Mouse (Mus musculus) retina, postnatal 1 day (tissue): ENCODE results near the gene Gm45234.

ENCODE experiments used
- DNase-seq: peaks from one replicate; pipeline ENCODE4 v3.0.0-alpha.2; 2012

Gene Gm45234

DNA sequence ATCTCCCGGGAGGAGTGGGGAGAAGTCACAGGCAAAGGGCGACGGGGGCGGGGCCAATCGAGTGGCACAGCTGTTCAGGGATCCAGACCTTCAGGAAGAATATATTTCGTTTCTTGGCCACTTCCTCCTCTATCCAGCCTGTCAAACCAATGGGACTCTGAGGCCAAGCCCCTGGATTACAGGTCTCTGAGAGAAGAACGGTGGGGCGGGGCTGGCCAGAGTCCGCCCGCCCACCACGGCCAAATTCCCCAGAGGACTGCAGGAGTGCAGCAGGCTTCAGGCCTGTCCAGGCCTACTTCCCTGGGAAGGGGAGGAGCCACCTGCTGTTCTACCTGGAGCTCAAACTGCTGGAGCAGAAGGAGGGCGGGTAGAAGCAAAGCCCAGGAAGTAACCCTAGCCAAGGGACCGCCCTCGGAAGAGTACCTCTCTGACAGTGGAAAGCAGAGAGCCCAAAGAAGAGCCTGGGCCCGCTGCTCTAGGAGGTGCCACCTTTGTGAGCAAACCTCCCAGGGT is 17.3 kb downstream of the Gm45234 start, which contains the start of gene Ptpn6:
Gene Ptpn6 (minus strand): TSS at position 204 of the 513 bp plus-strand sequence.
- DNase-seq, result no peak

DNA sequence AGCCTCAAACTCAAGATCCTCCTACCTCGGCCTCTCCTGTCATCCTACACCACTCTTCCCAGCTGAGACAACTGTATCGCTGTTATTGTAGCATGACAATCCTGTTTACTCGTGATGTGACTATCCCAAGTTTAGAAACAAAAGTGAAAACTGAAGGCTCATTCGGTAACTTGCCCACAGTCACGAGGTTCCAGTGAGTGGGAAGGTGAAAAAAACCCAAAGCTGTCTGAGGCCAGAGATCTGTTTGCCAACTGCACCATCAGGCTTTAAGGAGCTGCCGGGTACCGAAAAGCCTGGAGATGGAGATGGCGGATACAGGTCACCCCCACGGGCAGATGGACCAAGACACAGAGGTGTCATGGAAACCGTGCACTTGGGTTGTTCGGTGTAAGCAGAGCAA is 18.8 kb downstream of the Gm45234 start:
- no peak for DNase-seq

DNA sequence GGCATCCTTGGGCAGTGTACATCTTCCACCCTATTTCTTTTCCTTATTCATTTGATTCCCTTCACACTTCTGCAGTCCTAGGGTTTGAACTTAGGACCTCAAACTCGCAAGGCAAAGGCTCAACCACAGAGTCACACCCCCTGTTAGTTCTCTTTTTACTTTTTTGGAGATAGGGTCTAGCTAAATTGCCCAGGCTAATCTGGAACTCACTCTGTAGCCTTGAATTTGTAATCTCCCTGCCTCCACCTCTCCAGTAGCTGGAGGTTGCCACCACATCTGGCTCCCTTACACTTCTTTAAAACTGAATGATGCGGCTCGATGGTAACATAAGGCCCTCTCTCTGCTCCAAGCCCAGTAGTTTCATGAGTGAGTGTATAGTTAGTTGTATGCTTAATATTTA is 21.4 kb downstream of the Gm45234 start:
- no peak for DNase-seq

DNA sequence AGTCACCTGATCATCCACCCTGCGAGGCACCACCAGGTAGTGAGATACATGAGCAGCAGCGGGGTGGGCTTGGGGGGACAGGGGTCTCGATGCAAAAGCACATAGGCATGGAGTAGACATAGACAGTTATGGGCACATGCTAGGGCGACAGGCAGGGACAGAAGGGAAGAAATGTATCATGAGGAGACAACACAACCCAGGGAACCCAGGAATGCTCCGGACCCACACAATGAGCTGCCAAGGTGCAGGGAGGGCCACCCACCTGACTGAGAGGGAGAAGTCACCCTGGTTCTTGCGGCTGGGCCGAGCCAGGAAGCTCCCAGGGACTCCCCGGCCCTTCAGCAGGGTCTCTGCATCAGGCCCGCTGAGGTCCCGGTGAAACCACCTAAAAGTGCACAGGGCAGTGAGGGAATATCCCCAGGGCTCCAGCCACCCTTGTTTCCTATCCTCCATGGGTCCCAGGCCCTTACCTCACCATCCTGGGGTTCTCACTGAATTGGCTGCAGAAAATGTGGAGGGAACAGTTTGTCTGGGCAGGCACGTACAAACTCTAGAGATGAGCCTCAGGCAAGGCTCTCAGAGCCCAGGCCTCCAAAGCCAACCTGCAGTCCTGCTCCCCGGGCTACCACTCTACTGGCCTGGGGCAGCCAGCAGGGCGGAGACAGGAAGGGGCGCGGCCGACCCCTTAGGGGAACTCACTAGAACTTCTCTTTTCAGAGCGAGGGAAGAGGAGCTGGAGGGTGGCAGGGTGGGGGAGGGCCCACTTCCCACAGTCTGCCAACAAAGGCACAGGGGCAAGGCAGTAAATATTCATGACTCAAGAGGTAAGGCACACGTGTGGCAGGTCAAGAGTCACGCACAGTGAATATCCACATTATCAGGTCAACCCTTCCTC is 23.1 kb downstream of the Gm45234 start:
- DNase-seq, result no peak

- DNase-seq, result no peak
These were observed 24.8 kb downstream of the Gm45234 start for GRCm38 (mm10) chr6:124731038-124731437.

DNA sequence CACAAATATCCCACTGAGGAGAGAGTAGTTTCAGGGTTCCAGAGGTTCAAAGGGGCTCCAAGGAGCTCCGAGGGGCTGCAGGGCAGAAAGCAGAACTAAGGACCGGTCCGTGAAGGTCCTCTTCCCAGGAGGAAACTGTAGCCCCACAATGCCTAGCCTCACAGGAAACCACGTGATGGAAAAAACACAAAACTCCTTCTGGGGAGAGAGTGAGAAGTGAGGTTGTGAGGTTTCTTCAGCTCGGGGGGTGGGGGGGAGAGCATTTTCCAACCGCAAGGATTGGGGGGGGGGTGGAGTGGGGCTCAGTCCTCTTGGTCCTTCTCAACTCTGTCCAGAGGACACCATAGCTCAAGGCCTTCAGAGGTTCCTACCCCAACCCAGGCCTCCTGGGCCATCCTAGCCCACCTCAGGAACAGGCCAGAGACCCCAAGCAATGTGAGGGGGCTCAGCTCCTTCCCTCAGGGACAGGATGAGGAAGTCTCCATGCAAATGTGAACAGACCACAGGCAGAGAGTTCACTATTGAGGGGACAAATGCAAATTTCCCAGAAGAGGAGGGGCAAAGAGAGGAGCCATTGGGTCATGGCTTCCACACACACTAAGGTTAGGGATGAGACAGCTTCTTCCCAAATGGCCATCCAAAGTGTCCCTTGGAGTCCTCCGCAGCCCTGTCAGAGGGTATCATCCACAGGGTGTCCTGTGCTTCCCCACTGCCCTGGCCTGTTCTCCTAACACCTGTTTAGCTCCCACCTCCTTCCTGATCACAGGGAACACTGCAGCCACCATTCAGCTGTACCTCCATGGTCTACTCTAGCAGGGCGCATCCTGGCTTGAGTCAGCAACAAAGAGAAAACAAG is 25.7 kb downstream of the Gm45234 start:
- no peak for DNase-seq

- DNase-seq, result no peak
These were observed 27.2 kb downstream of the Gm45234 start for GRCm38 (mm10) chr6:124728621-124729020.

DNA sequence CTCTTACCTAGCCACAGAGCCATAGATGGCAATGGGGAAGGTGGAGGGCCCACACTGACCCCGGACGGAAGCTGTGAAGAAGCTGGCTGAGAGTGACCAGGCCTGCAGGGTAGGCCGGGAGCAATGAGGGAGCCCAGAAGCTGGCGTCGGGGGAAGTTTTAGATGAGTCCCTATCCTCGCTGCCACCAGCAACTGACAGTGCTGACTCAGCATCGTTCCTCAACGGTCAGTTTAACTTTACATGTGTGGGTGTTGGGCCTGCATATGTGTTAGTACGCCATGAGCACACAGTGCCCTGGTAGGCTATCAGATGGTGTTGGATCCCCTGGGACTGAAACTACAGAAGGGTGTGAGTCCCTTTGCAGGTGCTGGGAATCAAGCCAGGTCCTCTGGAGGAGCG is 31.3 kb downstream of the Gm45234 start:
- no peak for DNase-seq

GRCm38 (mm10) chr6:124723541-124723940 is 32.3 kb downstream of the Gm45234 start:
- no peak for DNase-seq

DNA sequence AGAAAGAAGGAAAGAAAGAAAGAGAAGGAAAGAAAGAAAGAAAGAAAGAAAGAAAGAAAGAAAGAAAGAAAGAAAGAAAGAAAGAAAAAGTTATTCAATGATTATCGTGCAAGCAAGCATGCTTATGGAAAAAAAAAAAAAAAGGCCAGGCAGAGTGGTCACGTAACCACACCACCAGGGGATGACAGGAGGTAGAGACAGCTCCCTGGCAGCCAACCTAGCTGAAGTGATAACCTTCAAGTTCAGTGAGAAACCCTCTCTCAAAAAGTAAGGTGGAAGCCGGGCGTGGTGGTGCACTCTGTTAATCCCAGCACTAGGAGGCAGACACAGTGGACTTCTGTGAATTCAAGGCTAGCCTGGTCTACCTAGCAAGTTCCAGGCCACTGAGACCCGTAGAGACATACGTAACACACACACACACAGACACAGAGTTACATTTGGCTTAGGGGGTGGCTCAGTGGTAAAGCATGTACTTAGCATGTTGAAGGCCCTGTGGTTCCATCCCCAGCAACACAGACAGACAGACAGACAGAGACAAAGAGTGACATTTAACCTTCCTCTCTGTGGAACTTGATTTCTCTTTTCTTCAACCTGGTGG is 32.8 kb downstream of the Gm45234 start:
- DNase-seq, result no peak

DNA sequence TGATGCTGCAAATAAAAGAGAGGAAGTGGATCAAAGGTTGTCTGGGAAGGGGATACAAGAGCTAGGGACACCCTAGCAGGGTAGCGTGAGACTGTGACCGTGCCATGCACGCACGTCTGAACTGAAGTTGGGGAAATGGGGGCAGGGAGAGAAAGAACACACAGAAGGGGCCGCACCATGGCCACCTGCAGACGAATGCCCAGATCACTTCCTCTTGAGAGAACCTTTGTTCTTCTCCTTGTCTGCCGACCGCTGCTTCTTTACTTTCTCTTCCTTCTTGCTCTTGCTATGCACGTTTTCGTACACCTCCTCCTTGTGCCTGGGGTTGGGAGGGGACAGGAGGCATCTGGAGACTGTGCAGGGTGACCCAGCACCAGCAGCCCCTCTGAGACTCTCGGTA is 34.9 kb downstream of the Gm45234 start:
- DNase-seq, result no peak

GRCm38 (mm10) chr6:124719354-124719978 is 36.4 kb downstream of the Gm45234 start:
- no peak for DNase-seq

DNA sequence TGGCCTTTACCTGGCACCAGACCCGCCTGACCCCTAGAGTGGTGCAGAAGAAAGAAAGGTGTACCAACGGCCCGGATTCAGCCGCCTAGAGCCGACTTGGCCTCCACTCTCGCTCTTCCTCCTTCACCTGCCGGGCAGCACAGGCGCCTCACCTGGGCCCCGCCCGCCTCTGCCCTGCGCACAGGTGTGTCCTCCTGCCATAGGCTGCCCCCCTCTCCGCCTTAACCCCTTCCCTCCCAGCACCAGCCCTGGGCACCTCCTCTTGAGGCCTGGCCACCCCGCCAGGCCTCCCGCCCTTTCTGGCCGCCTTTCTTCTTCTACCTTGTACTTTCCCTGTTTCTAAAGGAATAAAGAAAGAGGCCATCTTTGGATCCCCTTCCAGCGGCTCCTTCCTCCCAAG is 37.1 kb downstream of the Gm45234 start:
- DNase-seq, result no peak

GRCm38 (mm10) chr6:124717968-124718367 is 37.9 kb downstream of the Gm45234 start:
- no peak for DNase-seq

- DNase-seq, result peak; percentile 62
These were observed 38.8 kb downstream of the Gm45234 start for GRCm38 (mm10) chr6:124716864-124717490.

GRCm38 (mm10) chr6:124712918-124713317 is 42.9 kb downstream of the Gm45234 start:
- DNase-seq, result no peak

DNA sequence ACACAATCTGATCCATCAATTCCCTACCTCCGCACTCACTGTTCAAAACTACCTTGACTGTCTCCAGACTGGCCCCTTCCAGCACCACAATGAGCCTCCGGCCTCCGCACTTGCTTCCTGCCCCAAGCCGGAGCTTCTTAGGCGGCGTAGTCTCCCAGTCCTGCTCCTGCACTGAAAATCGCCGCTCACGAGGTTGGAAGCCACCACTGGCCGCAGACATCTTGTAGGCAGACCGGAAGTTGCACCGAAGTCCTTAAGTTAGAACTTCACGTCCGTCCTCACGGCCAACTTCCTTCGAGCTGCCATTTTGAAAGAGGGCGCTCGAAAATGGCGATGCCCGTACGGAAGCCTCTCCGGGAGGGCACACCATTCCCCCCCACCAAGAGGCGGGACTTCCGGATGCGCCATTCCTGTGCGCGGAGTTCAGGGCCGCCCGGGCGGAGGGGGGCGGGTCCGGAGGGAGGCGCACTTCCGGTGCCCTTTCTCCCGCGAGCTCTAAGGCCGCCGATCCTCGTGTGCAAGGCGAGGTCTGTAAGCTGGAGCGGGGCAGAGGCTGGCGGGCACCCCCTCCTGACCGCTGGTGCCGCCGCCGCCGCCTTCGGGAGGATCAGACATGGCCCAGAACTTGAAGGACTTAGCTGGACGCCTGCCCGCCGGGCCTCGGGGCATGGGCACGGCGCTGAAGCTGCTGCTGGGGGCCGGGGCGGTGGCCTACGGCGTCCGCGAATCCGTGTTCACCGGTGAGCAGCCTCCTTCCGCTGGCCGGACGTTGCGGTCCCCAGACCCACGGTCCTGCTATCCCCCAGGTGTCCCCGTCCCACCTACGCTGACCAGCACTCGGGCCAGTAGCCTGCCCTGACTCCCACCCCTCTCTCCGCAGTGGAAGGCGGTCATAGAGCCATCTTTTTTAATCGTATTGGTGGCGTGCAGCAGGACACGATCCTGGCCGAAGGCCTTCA is 43.7 kb downstream of the Gm45234 start, which contains the start of the genes Emg1 and Phb2:
Gene Emg1 (minus strand): TSS at position 355 of the 959 bp plus-strand sequence.
Gene Phb2 (plus strand): TSS at position 513 of the 959 bp plus-strand sequence.
- DNase-seq, result peak; percentile 99

DNA sequence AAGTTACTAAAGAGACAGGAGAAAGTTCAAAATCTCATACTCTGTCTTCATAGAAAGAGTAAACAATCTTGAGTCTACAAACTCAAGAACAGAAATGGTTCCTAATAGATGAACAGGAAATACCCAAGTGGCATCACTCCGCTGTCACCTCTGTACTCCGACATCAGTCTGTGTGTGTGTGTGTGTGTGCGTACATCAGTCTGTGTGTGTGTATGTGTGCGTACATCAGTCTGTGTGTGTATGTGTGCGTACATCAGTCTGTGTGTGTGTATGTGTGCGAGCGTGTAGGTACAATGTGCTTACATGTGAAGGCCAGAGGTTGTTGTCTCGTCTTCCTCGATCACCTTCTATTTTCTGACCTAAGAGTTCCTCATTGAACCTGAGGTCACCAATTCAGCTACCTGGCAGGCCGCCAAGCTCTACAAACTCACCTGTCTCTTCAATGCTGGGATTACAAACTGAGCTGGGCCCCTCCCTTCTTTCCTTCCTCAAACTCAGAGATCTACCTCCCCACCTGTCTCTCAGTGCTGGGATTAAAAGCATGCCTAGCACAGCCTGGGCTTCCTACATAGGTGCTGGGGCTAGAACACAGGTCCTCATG is 47.4 kb downstream of the Gm45234 start:
- no peak for DNase-seq

- DNase-seq, result no peak
These were observed 49.7 kb downstream of the Gm45234 start for GRCm38 (mm10) chr6:124706061-124706627.

DNA sequence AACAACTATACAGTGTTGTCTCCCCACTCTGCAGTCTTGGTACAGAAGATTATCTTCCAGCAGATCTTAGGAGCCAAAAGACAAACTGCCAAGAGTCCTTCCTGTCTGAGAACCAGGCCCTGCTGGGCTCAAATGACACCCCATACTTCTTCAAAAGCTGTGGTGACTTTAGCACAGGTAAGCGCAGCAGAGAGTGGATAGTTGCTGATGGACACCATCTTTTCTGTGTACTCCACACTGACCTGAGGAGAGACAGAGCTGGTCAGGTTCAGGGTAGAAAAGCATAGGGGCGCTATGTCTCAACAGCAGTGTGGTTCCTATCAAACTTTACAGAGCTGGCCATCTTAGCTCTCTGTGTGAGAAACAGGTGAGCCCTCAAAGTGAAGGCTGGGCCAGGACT is 51.4 kb downstream of the Gm45234 start:
- no peak for DNase-seq
